Mouse (Mus musculus) erythroid progenitor cell, adult 5-6 weeks (primary cell): Measurements from ENCODE around the gene Axin2. TPM values are rescaled to one million over a fixed set of nuclear protein-coding genes. Genes with fewer than 3 reads are reported as not detected.

Experiments used
- ATAC-seq: replicated peaks from 2 replicates; pipeline ENCODE4 v1.8.0; 2016; ENCODE audit warnings: moderate number of reproducible peaks, mild to moderate bottlenecking, moderate TSS enrichment, inconsistent platforms; ENCODE audit not compliant: poor library complexity, low FRiP score, severe bottlenecking
- total RNA-seq, 2 experiments: library from RNA; stranded (forward) in 1 of 2; stranded (reverse) in 1 of 2; fragments of 150-400 nt in 1 of 2; fragments of 186-747, 209-891 nt in 1 of 2; gene quantifications; 2 replicates each; pipeline versions ENCODE4 v1.2.3 to v1.2.4; 2015 to 2017; ENCODE audit warnings: low replicate concordance in 2 of 2

Axin2 gene
- total RNA-seq, 2 experiments from 2014 or later: 2.9 TPM; not detected in 1

DNA sequence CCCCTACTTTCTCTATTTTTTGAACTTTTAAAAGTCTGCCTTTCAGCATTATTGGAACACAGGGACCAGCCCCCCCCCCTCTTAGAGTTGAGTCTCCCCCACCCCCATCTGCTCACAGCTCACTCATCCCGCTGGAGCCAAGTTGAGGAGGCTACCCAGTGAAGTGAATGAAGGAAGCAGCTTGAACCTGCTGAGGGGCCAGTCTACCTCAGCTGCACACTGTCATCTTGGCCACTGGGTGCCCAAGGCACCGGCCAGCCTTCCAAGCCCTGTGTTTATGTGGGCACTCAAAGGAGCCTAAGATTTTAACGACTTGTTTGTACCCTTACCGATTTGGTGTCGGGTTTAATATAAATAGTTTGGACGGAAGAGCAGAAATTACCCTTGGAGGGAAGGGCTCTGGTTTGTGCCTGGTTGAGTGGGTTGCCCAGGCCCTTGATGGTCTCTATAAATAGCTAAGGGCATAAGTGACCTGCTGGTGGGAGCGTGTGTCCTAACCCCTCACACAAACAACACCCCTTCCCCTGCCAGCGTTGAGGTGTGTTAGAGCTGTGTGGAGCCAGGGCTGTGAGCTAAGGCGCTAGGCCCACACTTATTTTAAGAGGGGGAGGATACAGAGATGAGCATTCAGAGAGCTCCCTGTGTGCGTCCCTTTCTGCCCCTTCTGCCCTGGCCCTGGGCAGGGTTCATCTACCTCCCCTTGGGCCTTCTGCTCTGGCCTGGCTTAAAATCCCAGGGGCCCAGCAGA is 6.4 kb downstream of the Axin2 start:
- ATAC-seq: no peak

DNA sequence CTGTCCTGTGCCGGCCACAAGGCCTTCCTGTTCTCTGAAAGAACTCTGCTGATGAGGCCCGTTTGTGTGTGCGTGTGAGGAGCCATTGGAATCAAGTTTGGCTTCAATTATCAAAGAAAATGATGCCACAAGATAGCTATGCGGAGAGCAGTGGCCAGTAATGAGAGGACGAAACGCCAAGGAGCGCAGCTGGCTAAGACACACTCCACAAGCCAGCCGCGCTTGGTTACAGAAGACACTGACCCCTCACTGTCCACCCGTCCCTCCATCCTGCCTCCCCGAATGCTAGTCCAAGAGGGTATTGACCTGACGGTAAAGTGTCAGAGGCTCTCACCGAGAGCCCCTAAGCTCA is 6.9 kb downstream of the Axin2 start:
- ATAC-seq: no peak

GRCm38 (mm10) chr11:108928096-108928495 is 7.9 kb downstream of the Axin2 start:
- ATAC-seq: no peak

GRCm38 (mm10) chr11:108928752-108929151 is 8.6 kb downstream of the Axin2 start:
- ATAC-seq: no peak

- ATAC-seq: no peak
Observed at GRCm38 (mm10) chr11:108929176-108929575, 9.0 kb downstream of the Axin2 start.

DNA sequence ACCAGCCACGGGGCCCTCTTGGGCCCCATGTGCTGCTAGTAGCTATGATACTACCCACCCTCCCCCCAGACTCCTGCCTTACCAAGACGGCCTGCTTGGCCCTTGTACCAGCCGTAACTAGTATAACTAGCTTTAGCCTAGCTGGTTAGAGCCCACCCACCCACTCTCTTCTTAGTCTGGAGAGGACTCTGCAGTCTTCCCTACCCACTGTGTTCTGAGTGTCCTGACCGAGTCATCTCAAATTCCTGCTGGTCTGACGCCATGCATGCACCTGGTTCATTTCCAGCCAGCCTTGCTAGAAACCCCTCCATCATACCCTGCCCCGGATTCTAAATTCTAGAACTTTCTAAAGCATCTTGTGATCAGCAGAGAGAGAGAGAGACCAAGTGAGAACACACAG is 9.6 kb downstream of the Axin2 start:
- no peak for ATAC-seq

DNA sequence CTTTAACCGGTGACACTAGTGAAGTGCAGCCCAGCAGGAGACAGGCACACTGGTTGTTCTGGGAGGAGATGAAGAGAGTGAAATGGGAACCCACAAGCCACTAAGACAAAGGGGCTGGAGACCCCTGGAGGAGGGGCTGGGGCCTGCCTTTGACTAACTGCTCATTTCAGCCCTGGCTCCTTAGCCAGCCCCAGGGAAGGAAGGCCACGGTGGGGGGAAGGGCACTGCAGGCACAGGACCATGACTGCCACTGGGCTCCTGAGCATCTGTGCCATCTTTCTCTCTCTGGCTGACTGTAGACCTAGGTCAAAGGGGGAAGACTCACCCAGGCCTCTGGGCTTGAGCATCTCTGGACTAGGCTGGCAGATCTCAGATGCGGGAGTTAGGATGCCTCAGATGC is 10.5 kb downstream of the Axin2 start:
- ATAC-seq: no peak

DNA sequence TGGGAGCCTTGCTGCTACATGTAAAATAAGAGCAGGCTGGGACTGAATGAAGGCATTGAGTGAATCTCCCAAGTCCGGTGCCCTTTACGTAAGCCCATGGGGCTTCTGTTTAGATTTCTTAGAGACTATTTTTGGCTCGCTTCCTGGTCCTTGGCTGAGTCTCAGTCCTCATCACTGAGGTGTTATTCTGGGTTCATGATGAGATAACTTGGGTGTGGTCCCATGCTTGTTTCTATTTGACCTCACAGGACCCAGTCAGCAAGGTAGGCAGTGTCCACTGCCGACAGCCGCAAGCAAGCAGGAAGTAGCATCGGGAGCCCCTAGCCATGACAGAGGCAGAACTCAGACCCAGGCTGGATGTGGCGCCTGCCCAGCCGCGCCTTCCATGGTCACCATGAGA is 13.7 kb downstream of the Axin2 start:
- no peak for ATAC-seq

DNA sequence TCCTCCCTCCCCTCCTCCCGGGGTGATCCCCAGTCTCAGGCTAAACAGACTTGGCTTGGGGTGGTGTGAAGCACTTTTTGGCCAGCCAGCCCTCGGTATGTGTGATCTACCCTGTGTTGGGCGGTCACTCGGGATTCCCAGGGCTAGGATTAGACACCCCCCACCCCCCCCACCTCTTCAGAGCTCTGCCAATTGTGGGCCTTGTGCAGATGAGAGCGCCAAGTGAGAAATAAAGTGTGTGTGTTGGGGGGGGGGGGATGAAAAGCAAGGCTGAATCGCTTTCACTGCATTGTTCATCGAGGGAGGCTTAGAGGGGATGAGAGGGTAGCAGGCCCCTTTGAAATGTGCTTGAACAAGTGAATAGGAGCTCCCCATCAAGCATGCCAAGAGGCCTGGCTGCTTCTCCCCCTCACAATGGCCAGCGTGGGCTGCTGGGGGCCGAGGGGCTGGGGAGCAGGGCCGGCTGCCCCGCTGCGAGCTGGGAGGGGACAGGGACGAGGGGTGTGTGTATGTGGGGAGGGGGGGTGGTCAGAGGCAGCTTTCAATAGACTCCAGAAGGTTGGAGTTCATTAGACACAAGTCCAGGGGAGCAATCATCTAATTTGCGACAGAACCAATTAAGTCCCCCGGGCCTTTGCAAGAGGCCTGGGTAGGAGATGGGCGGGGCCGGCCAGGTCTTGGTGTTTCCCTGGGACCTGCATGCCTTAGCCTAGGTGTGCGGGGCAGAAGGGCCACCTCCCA is 15.1 kb downstream of the Axin2 start:
- ATAC-seq: no peak

GRCm38 (mm10) chr11:108936016-108936792 is 16.1 kb downstream of the Axin2 start:
- no peak for ATAC-seq

GRCm38 (mm10) chr11:108940655-108941412 is 20.7 kb downstream of the Axin2 start:
- no peak for ATAC-seq

GRCm38 (mm10) chr11:108941836-108942235 is 21.7 kb downstream of the Axin2 start:
- no peak for ATAC-seq

DNA sequence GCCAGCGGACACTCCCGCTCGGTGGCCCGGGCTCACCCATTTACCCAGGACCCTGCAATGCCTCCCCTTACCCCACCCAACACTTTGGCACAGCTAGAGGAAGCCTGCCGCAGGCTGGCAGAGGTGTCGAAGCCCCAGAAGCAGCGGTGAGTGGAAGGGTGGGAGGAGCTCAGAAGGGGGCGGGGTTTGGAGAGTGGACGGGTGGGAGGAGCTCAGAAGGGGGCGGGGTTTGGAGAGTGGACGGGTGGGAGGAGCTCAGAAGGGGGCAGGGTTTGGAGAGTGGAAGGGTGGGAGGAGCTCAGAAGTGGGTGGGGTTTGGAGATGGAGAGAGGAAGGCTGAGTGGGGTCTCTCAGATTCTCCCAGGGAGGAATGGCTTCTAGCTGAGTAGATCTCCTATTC is 23.6 kb downstream of the Axin2 start:
- ATAC-seq: no peak

- no peak for ATAC-seq
Observed at GRCm38 (mm10) chr11:108945666-108946065, 25.5 kb downstream of the Axin2 start.

DNA sequence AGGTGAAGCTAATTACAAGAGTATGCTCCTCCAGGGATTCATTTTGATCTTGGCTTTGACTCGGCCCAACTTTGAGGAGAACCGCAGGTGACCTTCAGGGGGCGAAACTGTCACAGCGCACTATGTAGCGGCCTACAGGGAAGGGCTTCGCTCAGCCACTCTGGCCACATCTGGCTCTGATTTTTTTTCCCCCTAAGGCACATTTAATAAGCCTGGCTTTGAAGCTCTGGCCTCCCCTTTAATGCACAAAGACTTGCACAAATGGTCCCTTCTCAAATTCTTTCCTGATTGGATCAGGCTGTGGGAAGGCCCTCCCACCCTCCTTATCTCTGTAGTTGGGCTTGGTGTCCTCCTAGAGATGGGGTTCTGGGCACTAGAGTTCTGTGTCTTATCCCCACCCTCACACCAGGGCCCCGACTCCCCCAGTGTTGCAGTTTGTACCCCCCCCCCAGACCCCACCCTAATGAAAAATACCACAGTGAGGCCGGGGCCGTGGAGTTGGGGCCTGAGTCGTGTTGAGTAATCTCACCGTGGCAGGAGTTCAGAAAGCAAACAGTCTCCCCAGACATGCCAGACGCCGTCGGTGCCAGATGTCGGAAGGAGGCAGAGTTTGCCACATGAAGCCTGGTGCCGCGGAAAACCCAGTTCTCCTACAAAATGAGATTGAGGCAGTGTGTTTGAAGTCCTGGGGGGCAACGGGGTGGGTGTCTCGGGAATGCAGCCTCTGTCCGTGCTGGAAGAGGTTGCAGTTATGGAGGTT is 27.5 kb downstream of the Axin2 start:
- ATAC-seq: no peak

- ATAC-seq: no peak
Observed at GRCm38 (mm10) chr11:108948501-108948900, 28.4 kb downstream of the Axin2 start.

GRCm38 (mm10) chr11:108948931-108949330 is 28.8 kb downstream of the Axin2 start:
- ATAC-seq: no peak

- no peak for ATAC-seq
Observed at GRCm38 (mm10) chr11:108952343-108952742, 32.2 kb downstream of the Axin2 start.

DNA sequence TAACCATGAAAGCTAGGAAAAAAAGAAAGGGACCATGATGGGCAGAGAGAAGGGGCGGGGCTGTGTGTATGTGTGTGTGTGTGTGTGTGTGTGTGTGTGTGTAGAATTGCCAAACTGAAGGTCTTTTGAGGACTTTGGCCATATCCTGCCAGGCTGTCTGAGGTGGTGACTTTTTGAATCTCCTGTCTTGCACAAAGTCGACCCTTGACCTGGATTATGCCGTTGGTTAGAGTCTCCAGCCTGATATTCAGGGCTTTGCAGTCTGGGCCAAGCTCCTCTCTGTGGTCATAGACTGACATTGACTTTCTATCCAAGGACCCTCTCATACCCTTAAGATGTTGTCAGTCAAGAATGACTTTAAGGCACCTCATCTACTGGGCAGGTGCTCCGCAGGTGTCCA is 35.8 kb downstream of the Axin2 start:
- no peak for ATAC-seq
